Mouse (Mus musculus): ENCODE data around the gene 4930562C15Rik.

Gene 4930562C15Rik

DNA sequence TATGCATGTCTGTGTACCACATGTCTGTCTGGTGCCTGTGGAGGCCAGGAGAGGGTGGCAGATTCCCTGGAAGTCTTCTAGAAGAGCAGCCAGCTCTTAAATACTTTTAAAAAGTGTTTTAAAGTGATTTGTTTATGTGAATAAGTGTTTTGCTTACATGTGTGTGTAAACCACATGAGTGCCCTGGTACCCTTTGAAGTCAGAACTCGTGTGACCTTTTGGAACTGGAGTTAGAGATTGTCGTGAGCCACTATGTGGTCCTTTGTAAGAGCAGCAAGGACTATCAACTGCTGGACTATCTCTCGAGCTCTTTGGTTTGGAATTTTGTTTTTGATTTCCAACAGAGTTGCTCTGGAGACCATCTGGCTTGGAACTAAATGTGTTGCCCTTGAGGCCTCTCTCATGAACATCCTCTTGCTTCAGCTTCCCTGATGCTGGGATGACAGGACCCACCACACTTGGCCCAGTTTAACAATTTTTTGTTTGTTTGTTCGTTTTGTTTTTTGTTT, 55.0 kb downstream of the 4930562C15Rik start:
- DNase-seq (ENCODE audit: low read depth, low spot score) = no peak

GRCm38 (mm10) chr16:4892171-4892570, 57.0 kb downstream of the 4930562C15Rik start:
- no peak for DNase-seq (ENCODE audit: low read depth, low spot score)

DNA sequence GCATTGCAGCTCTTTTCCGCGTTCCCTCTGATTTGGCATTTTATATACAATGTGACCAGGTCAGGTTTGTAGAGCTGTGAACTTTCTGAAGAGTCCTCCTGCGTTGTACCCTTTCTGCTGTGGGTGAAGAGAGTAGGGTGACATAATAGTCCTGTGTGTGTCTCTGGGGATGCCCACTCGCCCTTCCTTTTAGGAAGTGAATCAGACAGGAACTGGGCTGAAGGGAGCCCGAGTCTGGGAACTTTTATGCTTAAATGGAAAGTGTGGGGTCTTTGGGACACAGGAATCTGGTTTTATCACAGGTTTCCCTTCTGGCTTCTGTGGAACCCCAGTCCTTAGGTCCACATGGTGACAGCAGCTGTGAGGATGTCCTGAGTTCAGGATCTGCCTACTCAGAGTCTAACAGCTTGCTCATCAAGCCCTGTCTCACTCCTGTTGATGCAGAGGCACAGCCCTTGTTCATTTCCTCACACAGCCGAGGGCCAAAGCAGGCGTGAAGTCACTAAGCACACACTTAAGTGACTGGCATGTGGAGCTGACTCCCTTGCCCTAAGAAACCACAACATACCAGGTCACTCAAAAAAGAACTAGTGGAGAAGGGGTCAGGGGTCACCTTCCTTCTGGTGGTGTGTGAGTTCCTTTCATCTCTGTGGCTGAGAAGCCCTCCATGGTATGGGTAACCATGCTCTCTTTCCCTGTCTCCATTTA, 59.1 kb downstream of the 4930562C15Rik start:
- DNase-seq (ENCODE audit: low read depth, low spot score) = no peak

DNA sequence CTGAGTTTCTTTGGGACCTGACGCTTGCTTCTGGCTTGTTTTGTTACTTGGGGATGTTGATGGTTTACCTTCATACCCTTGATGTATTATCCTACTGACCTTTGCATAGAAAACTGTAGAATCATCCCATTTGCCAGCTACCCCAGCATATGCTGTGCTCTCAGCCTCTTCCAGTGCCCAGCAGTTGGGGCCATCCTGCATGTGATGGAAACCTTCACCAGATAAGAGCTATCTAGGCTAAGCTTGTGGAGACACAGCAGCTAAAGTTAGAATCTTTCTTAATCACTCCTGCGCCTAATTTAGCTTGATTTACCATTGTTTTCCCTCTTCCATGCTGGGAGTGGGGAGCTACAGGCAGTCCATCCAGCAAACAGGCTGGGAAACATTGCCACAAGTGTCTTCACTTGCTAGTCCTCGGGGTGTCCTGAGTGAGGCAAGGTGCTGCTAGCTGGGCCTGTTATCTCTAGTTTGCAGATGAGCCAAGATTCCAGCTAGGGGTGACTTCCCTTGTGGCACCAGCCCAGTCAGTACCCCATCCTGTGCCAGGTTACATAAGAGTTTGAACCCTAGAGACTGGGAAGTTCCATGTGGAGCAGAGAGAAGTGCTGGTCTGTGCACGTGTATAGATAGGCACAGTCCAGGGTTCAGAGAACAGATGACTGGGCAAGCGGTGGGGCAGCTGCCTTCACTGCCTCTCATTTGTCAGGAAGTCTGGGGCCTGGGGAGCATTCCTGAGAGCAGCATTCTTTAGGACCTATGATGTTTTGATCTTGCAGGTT, 61.2 kb downstream of the 4930562C15Rik start:
- no peak for DNase-seq (ENCODE audit: low read depth, low spot score)

- DNase-seq (ENCODE audit: low read depth, low spot score) = peak; percentile 82
These were observed 62.0 kb downstream of the 4930562C15Rik start for GRCm38 (mm10) chr16:4897146-4897730.

DNA sequence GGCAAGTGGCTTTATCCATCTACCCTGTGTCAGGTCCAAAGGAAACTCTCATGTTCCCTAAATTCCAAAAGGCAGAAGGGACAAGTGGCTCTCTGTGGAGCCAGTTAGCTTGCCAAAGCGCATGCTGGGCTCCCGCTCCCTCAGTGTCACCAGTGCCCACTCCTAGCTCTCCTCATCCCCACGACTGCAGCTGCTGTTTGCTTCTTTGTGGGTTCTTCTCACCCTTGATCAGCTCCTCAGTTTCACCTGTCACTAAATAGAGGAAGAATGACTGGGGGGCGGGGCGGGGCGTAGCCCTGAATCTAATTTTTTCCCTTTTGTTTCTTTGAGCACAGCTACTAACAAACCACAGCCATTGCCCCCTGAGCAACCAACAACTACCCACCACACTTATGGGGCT, 63.7 kb downstream of the 4930562C15Rik start:
- no peak for DNase-seq (ENCODE audit: low read depth, low spot score)

- no peak for DNase-seq (ENCODE audit: low read depth, low spot score)
These were observed 64.5 kb downstream of the 4930562C15Rik start for GRCm38 (mm10) chr16:4899711-4900110.

DNA sequence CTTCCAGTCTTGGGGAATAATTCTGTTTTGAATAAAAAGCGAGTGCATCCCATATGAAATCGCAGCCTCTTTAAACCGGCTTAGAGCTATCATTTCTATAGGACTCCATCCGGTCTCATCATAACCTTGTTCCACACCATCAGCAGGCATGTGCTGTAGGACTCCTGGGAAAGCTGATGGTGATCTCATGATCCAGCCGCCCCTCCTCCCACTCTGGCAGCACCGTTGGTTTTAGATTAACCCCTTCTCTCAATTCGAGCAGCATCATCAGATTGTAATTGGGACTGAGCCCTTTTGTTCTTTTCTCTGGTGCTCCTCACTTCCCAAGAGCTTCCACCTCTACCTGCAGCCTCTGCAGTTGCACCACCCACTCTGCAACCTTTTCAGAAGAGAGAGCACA, 66.0 kb downstream of the 4930562C15Rik start:
- peak; percentile 27 for DNase-seq (ENCODE audit: low read depth, low spot score)

- DNase-seq (ENCODE audit: low read depth, low spot score) = no peak
These were observed 67.2 kb downstream of the 4930562C15Rik start for GRCm38 (mm10) chr16:4902390-4902789.

GRCm38 (mm10) chr16:4903491-4904102, 68.4 kb downstream of the 4930562C15Rik start:
- no peak for DNase-seq (ENCODE audit: low read depth, low spot score)

- DNase-seq (ENCODE audit: low read depth, low spot score) = no peak
These were observed 69.7 kb downstream of the 4930562C15Rik start for GRCm38 (mm10) chr16:4904878-4905277.

- no peak for DNase-seq (ENCODE audit: low read depth, low spot score)
These were observed 70.4 kb downstream of the 4930562C15Rik start for GRCm38 (mm10) chr16:4905591-4905990.

- no peak for DNase-seq (ENCODE audit: low read depth, low spot score)
These were observed 71.3 kb downstream of the 4930562C15Rik start for GRCm38 (mm10) chr16:4906559-4906958.

DNA sequence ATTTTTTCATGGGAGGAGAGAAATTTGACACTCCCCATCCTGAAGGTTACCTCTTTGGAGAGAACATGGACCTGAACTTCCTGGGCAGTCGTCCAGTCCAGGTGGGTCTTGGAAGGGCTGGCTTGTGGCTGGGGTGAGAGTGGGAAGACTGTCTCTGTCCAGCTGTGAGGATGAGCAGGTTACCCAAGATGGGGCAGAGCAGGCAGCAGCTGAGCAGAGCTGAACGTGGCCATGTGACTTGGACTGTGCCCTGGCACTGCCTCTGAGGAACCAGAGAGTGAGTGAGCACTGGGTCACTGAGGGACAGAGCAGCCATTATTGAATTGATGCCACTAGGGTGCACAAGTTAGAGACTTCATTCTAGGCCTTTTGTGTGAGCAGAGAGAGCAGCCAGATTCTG, 72.2 kb downstream of the 4930562C15Rik start:
- no peak for DNase-seq (ENCODE audit: low read depth, low spot score)

GRCm38 (mm10) chr16:4907972-4908371, 72.8 kb downstream of the 4930562C15Rik start:
- peak; percentile 61 for DNase-seq (ENCODE audit: low read depth, low spot score)

DNA sequence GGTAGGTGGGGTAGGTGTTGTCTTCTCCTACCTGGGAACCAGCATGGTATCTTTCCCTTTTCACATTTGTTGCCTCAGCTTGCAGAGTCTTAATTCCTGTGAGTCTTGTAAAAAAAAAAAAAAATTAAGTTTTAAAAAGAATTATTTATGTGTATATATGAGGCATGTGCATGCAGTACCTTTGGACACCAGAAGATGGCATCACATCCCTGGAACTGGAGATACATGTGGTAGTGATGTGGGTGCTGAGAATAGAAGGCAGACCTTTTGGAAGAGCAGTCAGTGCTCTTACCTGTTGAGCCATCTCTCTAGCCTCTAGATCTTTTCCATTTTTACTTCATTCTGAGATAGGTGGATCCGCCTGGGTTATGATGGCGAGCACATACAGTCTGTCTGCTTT, 74.5 kb downstream of the 4930562C15Rik start:
- peak; percentile 60 for DNase-seq (ENCODE audit: low read depth, low spot score)

DNA sequence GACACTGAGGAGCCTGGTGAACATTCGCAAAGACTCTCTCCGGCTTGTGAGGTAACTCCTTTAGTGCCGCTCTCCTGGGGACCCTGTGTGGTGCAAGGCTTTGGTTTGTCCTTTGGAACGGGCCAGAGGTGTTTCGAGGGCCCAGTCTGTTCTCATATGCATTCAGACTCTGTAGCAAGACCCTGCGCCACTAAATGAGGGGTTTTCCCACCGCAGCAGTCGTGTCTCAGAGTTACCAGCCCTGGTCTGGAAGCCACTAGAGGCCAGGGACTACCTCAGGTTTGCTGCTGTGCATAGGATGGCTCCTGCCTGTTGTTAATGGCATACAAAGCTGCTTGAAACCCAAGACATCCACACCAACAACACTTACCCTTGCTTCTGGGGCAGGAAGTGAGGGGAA, 75.5 kb downstream of the 4930562C15Rik start:
- DNase-seq (ENCODE audit: low read depth, low spot score) = no peak

GRCm38 (mm10) chr16:4912074-4912648, 76.9 kb downstream of the 4930562C15Rik start:
- DNase-seq (ENCODE audit: low read depth, low spot score) = peak; percentile 21

DNA sequence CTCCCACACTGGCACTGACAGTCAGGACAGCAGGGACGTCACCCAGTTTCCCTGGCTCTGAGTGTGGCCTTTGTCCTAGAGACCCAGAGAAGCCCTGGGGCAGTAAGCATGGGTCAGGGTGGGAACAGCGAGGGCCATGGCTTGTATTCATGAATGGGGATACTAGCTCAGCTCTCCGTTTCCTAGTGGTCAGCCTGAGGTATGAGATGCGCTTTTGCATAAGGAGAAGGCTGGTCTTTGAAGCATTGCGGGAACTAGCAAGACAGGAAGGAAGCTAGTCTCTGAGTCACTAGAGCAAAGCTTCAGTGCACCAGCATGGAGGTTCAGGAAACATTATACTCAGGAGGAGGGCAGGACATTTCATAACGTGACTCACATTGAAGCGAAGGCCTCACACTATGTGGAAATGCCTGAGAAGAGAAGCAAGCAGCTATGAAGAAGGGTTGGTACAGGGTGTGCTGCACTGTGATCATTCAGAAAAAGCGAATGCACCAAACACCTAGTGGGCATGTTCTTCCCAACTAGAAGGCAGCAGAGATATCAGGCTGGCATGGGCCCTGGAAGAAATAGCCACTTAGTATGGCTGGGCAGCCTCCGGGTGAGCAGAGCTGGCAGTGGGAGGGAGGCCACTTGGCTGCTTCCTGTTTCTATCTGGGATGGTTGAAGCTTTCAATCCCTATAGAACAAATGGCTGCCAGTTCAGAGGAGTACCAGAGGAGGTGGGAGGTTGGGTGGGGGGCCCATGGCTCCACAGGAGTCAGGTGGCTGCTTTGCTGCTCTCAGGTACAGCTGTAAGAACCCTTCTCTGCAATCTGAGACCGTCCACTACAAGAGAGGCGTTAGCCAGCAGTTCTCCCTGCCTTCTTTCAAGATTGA, 77.9 kb downstream of the 4930562C15Rik start:
- DNase-seq (ENCODE audit: low read depth, low spot score) = no peak

Measured in ES-CJ7 (cell line).